Mouse (Mus musculus) liver, adult 2 months (tissue): ENCODE data around the gene I830077J02Rik. TPM values are rescaled to one million over a fixed set of nuclear protein-coding genes. Genes with fewer than 3 reads are reported as not detected.

Experiments
- DNase-seq: peaks from one replicate; pipeline ENCODE4 v3.0.0-alpha.2; 2011; ENCODE audit warnings: low read depth, low spot score; ENCODE audit errors: extremely low read depth
- H3K27ac ChIP-seq: fragments of 200-500 bp; replicated peaks from 2 replicates; pipeline ENCODE4 v1.5.1; 2012; ENCODE audit warnings: low read depth, mild to moderate bottlenecking, control low read depth, inconsistent platforms, low read length; ENCODE audit not compliant: insufficient read depth
- H3K27me3 ChIP-seq: fragments of 200-500 bp; 2 replicates; pipeline ENCODE4 v1.6.1; 2012; ENCODE audit warnings: mild to moderate bottlenecking, moderate library complexity, low read length, inconsistent platforms; ENCODE audit not compliant: control insufficient read depth, insufficient read depth
- H3K36me3 ChIP-seq: fragments of 200-500 bp; 2 replicates; pipeline ENCODE4 v1.6.1; 2012; ENCODE audit warnings: low read length, inconsistent platforms; ENCODE audit not compliant: control insufficient read depth, insufficient read depth
- H3K4me1 ChIP-seq: fragments of 200-500 bp; 2 replicates; pipeline ENCODE4 v1.6.1; 2011; ENCODE audit warnings: low read length; ENCODE audit not compliant: control insufficient read depth, insufficient read depth
- H3K4me3 ChIP-seq: fragments of 200-500 bp; 2 replicates; pipeline ENCODE4 v1.5.1; 2011; ENCODE audit warnings: low read depth, mild to moderate bottlenecking, control low read depth, low read length, moderate library complexity; ENCODE audit not compliant: insufficient read depth
- H3K79me2 ChIP-seq: fragments of 200-500 bp; 2 replicates; pipeline ENCODE4 v1.6.1; 2012; ENCODE audit warnings: inconsistent platforms, mild to moderate bottlenecking, low read length, moderate library complexity; ENCODE audit not compliant: control insufficient read depth, insufficient read depth
- H3K9ac ChIP-seq: fragments of 200-500 bp; 2 replicates; pipeline ENCODE4 v1.6.1; 2012; ENCODE audit warnings: low read depth, mild to moderate bottlenecking, control low read depth, inconsistent platforms, low read length
- CTCF ChIP-seq: fragments of 200-500 bp; IDR thresholded peaks from 2 replicates; pipeline ENCODE4 v1.5.1; 2011; ENCODE audit warnings: low read depth, low read length, control low read depth
- POLR2A ChIP-seq: fragments of 200-500 bp; IDR thresholded peaks from 2 replicates; pipeline ENCODE4 v1.6.1; 2011; ENCODE audit warnings: low read length, control low read depth; ENCODE audit not compliant: insufficient read depth; ENCODE audit errors: extremely low read depth
- WGBS: fragments of 180-500 bp; shearing (Covaris S2); methylation state at CpG from one replicate; pipeline ENCODE4 v1.1.7; 2018; 5-methylcytosine and 5-hydroxymethylcytosine counted together
- polyA plus RNA-seq: library from polyadenylated mRNA; depleted of rRNA; stranded (reverse); fragments of >200 nt; gene quantifications from 2 replicates; pipeline ENCODE4 v1.2.3, GENCODE M21; 2012
- total RNA-seq: library from RNA; depleted of rRNA; stranded (reverse); fragments of >200 nt; gene quantifications from 2 replicates; pipeline ENCODE4 v1.2.3, GENCODE M21; 2014

Gene I830077J02Rik
- total and polyA plus RNA-seq, 2 experiments: 0.39 to 0.55 TPM

DNA sequence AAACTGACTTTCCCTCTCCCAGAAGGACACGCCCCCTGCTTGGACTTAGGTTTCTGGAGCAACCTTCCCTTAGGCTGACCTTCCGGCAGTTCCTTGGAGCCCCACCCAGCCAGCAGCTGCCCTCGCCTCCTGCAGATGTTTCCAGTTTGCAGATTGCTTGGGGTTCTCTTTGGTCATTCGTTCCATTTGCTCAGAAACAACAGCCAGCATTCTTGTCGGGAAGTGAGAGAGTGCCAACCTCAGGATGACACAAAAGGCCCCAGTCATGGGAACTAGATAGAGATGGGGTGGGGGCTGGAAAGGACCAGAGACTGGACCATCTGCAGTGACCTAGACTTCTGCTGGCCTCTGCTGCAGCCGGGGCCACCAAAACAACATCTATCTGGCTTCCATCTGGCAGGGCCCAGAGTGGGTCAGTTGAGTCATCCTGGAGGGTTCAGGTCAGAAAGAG is 38.5 kb downstream of the I830077J02Rik start:
- Histone ChIP-seq H3K36me3 (no peaks in the 10 kb centered on the region), H3K79me2 (no peaks in the 10 kb centered on the region), H3K27me3 (no peaks in the 10 kb centered on the region), H3K27ac (peak overlapping the region; percentile 7), H3K4me1 (peaks cover 2% of the 10 kb centered on the region; the same call in 1 of the 2 replicates), H3K9ac (no peak overlapping the region), H3K4me3 (no peak overlapping the region)
- TF ChIP-seq POLR2A (no peak), CTCF (no peak)
- DNase-seq: no peak
- WGBS: 62% methylated on average over 6 of the region's 6 CpGs

DNA sequence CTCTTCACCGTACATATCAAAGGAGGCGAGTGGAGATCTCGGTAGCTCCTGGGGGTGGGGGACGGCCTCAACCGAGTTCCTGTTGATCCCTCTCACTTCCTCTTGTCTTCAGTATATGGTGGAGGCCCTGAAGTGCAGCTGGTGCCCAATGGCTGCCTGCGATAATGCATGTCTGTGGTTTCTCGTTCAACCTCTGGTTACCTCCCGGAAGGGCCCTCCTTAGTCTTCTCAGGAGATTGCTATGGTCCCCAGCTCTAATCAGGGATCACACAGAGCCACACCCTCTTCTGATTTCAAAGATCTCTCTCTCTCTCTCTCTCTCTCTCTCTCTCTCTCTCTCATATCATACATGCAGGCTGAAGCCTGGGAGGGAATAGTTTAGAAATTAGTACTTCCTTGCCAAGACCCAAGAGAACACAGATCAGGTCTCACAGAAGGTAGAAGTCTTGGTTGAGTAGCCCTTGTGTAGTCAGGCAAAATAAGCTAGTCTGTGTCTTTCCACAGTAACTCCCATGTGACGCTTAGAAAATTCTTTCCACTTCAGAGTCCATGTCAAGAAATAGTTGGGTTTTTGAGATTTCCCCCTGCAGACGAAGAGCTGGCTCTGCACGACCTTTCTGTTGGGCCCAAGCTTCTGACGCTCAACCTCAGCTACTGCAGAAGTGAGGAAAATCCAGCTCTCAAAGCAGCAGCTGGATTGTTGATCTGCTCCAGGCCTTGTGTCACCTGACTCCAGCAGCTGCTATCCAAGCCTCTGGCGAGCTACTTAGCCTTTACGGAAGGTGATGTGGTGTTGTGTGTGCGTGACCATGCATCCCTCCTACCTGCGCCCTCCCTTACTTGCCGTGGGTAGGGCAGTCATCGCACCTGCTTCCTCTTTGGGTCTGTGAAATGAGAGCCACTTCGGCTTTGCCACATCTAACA is 39.6 kb downstream of the I830077J02Rik start:
- no peak for DNase-seq
- no peaks in the 10 kb centered on the region for H3K27me3 ChIP-seq
- no peaks in the 10 kb centered on the region for H3K79me2 ChIP-seq
- H3K27ac ChIP-seq: peak overlapping the region; percentile 50
- 87% methylated on average over 19 of the region's 19 CpGs for WGBS
- H3K4me3 ChIP-seq: no peak overlapping the region
- H3K9ac ChIP-seq: no peak overlapping the region
- peaks cover 2% of the 10 kb centered on the region; the same call in 1 of the 2 replicates for H3K4me1 ChIP-seq
- TF ChIP-seq CTCF (no peak), POLR2A (no peak)
- no peaks in the 10 kb centered on the region for H3K36me3 ChIP-seq

DNA sequence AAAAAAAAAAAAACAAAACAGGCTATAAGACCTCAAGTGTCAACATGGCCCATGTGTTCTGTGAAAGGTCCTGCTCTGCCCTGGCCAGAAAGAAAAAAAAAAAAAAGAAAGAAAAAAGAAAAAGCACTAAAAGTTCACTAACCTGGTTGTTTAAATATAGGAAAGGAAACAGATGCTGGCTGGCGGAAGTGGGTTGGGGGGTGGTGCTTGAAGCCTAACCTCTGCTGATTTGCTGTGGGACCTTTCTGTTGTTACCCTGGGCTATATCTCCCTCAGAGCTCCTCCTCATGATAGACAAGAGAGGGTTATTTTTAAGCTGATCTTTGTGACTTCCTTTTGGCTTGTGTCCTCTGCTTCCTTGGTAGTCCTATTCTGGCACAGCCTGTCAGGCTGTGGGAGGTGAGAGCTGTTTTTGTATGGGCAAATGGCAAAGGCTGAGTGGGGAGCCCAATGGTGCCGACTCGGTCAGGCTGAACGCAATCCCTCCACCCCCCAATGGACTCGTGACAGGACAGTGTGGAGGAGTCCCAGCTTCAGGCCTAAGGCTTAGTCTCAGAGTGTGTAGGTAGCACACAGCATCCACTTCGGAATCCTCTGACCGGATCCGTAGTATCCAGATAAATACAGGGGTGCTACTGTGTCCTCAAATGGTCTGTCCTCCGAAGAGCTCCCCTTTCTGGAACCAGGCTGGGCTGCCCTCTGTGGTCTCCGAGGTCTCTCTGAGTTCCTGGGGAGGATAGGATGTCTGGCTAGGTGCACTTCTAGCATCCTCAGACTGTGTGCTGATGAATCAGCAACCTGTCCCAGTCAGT is 40.5 kb downstream of the I830077J02Rik start:
- Histone ChIP-seq H3K27me3 (no peaks in the 10 kb centered on the region), H3K9ac (peak overlapping the region; percentile 5; the same call in 1 of the 2 replicates), H3K4me1 (peaks cover 2% of the 10 kb centered on the region; the same call in 1 of the 2 replicates), H3K27ac (peak overlapping the region; percentile 69), H3K79me2 (no peaks in the 10 kb centered on the region), H3K4me3 (no peak overlapping the region), H3K36me3 (no peaks in the 10 kb centered on the region)
- TF ChIP-seq POLR2A: no peak
- no peak for TF ChIP-seq CTCF
- peak; percentile 56 for DNase-seq
- 68% methylated on average over 10 of the region's 10 CpGs for WGBS

DNA sequence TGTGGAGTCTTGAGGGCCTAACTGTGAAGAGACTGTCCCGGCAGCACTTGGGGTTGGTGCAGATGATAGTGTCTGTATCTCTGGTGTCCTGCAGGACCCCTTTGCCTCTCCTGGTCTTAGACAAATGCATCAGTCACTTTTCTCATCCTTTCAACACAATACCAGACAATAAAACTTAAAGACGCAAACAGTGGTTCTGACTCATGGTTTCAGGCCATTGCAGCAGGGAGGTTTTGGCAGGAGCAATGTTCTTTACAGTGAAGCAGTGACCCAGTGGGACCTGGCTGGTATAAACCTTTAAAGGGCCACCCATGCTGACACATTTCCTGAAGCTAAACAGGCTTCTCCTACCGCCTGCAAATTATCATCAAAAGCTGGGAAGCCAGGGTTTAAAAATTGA is 41.3 kb downstream of the I830077J02Rik start:
- Histone ChIP-seq H3K27ac (peak overlapping the region; percentile 69), H3K4me1 (peaks cover 2% of the 10 kb centered on the region; the same call in 1 of the 2 replicates), H3K9ac (no peak overlapping the region), H3K79me2 (no peaks in the 10 kb centered on the region), H3K4me3 (no peak overlapping the region), H3K36me3 (no peaks in the 10 kb centered on the region), H3K27me3 (no peaks in the 10 kb centered on the region)
- no peak for DNase-seq
- 68% methylated on average over 3 of the region's 3 CpGs for WGBS
- TF ChIP-seq POLR2A: no peak
- no peak for TF ChIP-seq CTCF

DNA sequence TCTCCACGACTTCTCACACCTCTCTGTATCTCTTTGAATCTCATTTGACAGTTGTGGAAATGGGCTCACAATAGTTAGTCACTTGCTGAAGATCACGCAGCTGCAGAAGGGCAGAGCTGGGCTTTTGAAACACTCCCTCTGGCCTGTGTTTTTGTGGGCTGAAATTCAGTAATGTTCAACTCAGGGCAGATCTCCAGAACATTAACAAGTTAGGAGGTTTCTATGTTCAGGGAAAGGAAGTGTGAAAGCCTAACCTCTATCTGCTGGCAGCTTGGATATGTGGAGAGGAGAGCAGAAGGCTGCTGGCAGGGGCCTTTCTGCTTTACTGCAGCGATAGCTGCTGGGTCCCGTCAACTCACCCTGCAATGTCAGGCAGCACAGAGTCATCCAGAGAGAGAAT is 42.2 kb downstream of the I830077J02Rik start:
- H3K79me2 ChIP-seq: no peaks in the 10 kb centered on the region
- peaks cover 2% of the 10 kb centered on the region; the same call in 1 of the 2 replicates for H3K4me1 ChIP-seq
- no peaks in the 10 kb centered on the region for H3K36me3 ChIP-seq
- no peak overlapping the region for H3K9ac ChIP-seq
- 41% methylated on average over 4 of the region's 4 CpGs for WGBS
- peak; percentile 64 for DNase-seq
- no peak for TF ChIP-seq CTCF
- no peak for TF ChIP-seq POLR2A
- no peak overlapping the region for H3K4me3 ChIP-seq
- no peak overlapping the region for H3K27ac ChIP-seq
- H3K27me3 ChIP-seq: no peaks in the 10 kb centered on the region
